Mouse (Mus musculus): ENCODE measurements at regions not wholly inside any gene's neighbourhood (a gene's known extent, or its start where the extent isn't known, plus 50 kb on each side); places are given as distances from the start of the nearest gene placed in this dataset.

DNA sequence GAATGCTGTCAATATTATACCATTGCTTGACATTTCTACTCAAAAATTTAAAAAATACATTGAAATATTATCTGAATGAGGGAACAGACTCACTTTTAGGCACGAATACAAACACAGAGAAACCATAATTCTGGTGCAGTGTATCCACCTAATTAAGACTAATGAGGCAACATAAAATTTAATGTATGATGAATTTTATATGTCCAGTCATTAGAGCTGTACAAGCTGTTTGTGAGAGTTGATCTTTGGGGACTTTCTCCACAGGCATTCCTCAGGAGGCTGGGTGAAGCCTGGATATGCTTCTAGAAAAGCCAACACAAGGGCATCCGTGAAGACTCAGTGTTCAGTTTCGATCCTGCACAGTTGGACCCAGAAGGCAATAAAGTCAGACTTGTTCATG, 394.6 kb upstream of the Zeb2 start:
- DNase-seq (ENCODE audit: low spot score in 2 of 2): no peak

DNA sequence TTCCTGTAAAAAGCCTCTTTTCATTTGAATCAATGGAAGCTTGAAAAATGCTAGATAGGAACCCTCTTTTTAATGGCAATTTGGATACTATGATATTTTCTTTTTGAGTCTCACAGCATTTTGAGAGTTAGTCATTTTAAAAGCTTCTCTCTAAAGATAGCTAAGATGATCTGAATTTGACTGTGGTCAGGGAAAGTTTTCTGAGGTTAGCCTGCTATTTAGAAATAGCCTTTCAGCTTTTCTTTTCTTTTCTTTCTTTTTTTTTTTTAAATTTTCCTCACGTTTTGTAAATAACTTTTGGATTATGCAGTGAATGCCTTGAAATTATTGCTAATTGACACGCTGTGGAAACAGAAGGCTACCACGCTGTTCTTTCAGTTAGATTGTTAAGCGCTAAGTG, 387.3 kb upstream of the Zeb2 start:
- DNase-seq (ENCODE audit: low spot score in 2 of 2): no peak

DNA sequence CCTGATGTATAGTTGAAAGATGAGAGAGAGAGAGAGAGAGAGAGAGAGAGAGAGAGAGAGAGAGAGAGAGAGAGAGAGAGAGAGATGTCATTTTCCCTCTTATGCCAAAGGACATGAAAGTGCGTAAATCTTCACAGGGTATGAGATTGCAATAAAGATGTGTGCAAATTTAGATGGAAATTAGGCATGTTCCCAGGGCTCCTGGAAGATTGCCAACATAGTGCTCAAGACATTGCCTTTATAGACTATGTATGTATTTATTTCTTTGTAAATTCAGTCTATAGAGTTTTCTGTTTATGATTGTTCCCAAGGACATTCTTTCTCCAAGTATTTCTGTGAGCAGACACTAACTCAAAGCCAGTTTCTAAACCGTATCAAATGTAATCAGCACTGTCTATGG, 376.5 kb upstream of the Zeb2 start:
- DNase-seq (ENCODE audit: low spot score in 2 of 2): no peak

DNA sequence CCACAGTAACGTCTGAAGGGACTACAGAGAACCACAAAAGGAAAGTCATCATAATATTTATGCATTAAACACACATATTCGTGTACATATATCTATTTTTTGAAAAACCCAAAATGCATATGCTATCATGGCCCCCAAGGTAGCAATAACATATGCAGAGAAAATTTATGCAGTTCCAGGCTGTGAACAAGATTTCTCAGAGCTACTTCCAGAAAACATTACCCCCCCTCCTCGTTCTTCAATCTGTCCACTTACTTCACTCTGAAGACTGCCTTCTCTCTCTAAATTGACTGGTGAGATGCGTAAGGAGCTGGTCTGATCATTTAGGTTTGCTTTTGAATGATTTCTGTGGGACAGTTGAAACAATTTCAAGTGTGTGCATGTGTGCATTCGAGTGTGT, 369.3 kb upstream of the Zeb2 start:
- DNase-seq (ENCODE audit: low spot score in 2 of 2): peak in 1 of 2 experiments; percentile 22

DNA sequence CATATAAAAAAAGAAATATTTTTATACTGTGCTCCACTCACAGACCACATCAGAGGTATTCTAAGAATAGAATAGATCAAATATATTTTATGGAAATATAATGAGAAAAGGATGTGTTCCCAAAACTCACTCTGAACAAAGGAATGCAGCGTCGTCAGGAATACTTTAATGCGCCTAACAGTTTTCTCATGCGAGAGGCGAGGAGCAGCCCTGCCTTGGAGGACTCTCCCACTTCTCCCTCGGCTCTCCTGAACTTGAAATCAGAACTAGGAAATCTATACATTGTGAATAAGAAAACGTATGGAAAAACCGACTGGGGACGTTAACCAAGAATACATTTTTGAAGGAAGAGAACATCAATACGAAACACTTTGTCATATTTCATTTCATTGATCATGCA, 368.3 kb upstream of the Zeb2 start:
- DNase-seq (ENCODE audit: low spot score in 2 of 2): no peak

DNA sequence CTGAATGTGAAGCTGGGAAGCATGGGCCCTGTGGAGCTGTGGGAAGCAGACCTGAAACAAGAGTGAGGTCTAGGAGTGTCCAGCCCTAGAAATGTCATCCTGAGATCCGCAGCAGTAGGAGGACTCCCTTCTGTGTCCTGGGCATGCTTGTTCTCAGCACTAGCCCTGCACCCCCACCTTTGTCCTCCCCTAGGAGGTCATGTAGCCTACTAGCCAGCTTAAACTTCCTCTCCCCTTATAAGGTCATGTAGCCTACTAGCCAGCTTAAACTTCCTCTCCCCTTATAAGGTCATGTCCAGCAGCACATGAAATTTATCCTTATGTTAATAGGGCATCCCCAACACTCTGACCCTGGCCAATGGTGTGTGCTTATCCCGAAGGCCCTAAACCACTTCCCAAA, 363.5 kb upstream of the Zeb2 start:
- no peak for DNase-seq (ENCODE audit: low spot score in 2 of 2)

DNA sequence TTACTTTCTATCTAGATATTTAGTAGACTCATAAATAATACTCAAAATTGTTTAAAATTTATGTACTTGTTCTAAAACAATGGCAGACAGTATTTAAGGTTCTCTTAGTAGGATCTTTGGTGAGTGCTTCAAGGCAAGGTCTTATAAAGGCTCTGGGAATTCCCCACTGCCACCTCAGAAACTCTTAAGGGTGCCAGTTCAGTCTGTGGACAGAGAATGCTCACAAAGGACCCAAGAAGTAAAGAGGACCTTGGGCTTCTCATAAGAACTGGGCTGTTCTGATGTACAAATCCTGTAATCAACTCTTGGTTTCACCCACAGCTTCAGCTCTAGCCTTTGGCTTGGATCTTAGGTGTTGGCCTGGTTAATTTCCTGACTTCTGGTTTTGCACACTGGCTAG, 358.8 kb upstream of the Zeb2 start:
- no peak for DNase-seq (ENCODE audit: low spot score in 2 of 2)

DNA sequence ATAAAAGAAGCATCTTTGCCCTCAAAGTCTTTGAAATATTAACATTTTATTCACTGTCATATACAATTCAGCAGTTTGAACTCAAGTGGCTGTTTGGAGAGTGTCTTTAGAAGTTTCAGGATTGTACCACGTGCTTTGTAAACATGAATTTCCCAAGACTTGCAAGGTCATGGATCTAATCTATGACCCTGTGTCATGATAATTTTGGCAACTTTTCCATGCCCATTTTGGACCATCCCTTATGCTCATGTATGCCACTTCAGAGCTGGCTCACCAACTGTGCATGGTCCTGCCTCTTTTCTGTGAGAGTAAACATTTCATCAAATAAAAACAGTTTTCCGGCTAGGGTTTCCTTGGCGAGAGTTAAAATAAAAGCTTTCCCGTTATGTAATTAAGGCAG, 347.1 kb upstream of the Zeb2 start:
- no peak for DNase-seq (ENCODE audit: low spot score in 2 of 2)

DNA sequence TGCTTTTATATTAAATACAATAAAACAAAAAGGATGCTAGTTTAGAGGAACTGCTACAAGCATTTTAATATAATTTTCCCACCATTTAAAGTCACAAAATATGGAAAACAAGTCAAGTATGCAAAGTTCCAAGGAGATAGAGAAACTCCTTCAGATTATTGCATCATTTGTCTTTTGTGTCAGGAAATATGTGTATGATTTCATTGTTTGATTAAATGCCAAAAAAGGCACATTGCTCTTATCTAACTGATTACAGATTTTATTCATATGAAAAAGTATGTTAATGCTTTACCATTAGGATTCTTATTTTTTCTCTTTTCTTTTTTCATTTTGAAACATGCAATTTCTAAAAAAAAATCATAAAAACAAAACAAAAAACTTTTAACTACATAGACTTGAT, 342.2 kb upstream of the Zeb2 start:
- no peak for DNase-seq (ENCODE audit: low spot score in 2 of 2)

DNA sequence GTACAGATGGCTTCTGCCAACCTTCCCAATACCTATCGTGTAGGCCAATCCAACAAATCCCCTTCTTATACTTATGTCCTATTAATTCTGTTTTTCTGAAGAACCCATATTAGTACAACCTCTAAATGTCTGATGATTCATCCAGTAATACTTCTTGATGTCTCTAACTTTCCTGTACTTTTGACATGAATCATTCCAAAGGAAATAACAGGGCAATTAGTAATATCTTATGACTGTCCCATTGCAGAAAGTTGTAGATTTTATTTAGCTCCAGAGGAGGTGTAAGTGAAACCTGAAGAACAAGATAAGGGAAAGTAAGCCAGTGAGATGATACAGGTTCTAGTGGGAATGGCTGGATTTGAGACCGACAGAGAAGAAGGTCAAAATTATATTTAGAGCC, 337.6 kb upstream of the Zeb2 start:
- DNase-seq (ENCODE audit: low spot score in 2 of 2): no peak

DNA sequence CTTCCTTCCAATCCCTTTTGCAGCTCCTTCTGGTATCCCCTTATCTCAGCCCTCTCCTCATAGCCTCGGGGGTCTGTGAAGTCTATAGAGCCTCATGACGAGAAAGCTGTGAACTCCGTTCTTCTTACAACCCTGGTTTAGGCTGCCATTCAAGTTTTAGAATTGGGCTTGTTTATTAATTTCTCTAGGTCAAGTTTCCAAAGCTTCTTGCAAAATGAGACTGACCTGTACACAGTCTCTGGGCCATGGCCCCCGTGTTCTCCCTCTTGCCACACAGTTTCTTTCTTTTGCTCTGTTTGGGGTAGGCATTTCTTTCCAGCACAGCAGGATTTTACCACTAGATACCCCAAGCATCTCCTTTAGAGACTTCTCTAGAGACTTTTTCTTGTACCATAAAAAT, 322.0 kb upstream of the Zeb2 start:
- DNase-seq (ENCODE audit: low spot score in 2 of 2): no peak

DNA sequence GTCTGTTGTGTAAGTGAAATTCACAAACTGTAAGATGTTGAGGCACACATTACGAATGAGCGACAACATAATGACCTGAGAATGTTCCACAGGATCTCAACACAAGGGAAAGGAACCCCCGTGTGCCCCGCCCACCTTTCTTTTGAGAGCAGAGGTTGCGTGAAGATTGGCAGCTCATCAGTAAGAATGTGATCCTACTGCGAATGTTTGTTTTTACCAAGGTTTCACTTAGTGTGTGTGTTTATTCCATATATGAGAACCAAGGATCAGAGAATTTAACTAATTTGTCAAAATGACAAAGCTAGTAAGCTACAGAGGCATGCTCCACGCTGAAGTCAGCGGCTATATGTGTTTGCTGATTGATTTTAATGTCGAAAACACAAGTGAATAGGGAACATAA, 321.5 kb upstream of the Zeb2 start:
- no peak for DNase-seq (ENCODE audit: low spot score in 2 of 2)

DNA sequence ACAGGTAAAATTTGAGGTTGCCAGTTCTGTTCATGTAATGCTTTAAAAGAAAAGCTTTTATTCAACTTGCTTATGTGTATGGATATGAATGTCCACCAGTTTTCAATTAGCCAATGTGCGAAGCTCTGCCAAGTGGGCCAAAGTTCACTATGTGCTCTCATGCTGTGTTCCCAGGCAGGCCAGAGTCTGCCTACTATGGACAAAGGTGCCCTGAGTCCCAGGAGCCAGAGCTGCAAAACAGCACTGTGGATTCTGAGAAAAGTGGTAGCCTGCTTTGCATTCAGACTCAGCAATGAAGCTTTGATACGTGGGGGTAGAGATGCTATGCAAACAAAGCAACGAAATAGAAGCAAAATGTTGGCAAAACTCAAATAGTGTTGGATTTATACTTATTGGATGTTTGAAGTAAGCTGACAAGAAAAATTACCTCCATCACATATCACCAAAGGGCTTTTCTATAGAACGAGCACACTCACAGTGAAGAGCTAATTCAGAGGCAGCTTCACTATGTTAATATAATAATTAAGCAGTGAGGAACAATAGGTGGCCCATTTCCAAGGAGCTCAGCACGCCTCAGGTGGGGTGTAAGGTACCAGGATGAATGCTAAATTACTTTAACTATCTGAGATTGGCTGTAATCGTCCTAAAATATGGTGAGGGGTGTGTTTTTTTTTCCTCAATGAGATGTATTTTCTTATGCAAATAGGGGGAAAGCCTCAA, 318.2 kb upstream of the Zeb2 start:
- DNase-seq (ENCODE audit: low spot score in 2 of 2): no peak

DNA sequence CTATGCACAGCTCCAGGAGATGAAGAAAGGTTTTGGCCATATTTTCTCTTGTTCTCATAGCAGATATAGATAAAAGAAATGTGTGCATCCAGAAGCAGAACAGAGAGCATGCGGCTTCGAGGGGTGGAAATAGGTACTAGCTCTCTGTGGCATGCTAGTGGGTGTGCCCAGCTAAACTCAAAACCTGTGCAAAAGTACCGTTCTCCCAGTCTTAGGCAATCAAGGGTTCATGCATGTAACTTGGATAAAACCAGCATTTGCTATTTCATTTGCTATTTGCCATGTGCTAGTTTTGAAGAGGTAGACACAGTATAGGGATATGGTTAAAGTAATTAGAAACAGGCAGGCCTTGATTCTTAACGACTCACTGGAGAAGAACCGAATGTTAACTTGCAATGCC, 317.6 kb upstream of the Zeb2 start:
- no peak for DNase-seq (ENCODE audit: low spot score in 2 of 2)

DNA sequence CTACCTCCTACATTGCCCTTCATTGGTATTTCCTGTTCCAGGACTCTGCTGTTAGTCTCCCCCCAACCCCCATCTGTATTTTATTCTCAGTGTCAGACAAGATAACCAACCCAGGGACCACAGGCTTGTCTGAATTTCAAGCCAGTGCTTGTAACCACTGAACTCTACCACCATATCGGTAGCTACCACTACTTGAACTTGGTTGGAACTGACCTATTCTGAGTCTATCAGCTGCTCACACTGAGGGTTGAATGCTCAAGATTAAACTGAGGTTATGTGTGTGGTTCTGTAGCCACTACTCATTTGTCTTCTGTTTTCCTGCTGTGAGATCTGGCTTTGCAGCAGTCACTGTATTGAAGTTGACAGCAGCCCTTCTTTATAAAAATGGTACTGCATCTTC, 317.0 kb upstream of the Zeb2 start:
- no peak for DNase-seq (ENCODE audit: low spot score in 2 of 2)

DNA sequence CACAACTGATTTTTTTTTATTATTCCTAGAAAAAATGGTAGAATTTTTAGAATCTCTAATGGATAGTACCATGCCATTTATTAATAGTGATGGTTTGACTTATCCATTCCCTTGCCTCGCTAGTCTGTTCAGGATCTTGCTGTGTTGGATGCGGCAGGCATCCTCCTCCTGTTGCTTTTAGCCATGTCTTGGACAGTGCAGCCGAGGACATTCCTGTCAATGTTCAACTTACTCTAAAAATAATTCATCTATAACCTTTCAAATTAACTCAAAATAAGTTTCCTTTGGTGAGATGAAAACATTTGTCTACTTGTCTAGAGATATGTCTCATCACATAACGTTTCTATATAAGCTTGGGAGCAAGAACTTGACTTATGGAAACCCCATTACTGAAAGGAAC, 314.2 kb upstream of the Zeb2 start:
- DNase-seq (ENCODE audit: low spot score in 2 of 2): no peak

DNA sequence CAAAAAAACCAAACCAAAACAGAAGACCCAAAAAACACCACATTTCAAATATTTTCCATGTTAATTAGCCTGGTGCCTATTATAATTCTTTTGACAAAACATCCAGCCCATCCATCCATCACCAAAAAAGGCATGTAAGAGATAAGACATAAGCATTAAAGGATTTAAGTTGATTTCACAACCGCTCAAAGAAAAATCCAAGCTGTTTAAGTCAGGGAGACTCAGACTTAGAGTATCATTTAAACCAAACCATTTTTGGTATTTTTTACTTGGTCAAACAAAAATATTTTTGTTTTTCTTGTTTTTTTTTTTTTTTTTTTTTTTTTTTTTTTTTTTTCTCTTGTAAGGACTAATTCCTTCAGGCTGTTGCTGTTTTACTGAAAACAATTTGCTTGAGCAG, 304.6 kb upstream of the Zeb2 start:
- no peak for DNase-seq (ENCODE audit: low spot score in 2 of 2)

DNA sequence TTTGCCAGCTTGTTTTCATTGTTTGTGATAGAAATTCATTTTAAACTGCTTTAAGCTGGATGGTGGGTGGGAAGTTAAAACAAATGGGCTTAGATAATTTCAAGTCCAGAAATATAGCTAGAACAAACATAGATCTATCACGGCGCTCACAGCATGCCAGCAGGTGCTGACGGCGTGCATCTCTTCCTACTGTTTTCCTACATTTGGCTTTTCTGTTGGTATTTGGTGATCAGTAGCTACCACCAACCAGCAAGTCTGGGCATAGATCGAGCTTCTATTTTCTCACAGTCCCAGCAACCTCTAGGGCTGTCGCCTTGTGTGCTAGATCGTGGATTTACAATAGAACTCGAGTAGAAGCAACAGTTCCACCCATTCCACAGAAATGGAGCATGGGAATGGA, 290.9 kb upstream of the Zeb2 start:
- peak in 1 of 2 experiments; percentile 44 for DNase-seq (ENCODE audit: low spot score in 2 of 2)

DNA sequence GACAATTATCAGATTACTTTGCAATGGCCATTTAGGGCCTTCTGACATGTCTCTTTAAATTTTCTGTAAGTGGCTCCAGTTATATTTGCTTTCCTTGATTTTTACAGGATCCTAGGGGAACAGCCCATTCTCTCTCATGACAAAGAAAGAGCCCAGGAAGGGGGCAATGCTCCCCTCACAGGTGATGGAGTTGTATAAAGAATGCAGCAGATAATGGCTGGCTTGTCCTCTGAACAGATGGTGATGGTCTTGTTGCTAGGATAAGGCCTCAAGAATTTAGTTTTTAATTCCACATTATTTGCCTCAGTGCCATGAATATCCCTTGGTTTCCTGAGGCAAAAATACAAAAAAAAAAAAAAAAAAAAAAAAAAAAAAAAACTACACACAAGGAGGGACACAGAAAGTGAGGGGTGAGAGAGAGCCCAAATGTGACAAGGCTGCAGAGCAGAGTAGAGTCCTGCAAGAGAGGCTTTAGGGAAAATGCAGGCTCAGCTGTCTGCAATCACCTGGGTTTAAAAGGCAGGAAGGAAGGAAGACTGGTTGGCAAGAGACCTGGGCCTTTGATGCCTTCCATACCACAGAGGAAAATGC, 272.8 kb upstream of the Zeb2 start:
- DNase-seq (ENCODE audit: low spot score in 2 of 2): no peak

DNA sequence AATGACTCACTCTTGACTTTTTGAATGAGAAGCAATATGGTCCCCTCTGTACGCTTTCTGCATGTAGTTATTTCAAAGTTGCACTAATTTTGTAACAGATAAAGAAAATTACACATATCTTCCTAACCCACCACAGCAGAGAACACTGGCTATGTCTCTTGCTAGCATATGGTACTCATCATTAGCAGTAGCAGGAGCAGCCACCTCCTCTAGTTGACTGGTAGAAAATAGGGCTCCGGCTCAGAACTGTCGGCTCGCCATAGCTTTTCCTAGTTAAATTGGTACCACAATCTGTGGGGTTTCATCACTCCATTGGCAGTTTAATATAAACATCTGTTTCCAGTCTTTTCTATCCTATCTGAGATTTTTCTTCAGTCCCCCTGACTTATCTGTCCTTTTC, 254.1 kb upstream of the Zeb2 start:
- DNase-seq (ENCODE audit: low spot score in 2 of 2): no peak

DNA sequence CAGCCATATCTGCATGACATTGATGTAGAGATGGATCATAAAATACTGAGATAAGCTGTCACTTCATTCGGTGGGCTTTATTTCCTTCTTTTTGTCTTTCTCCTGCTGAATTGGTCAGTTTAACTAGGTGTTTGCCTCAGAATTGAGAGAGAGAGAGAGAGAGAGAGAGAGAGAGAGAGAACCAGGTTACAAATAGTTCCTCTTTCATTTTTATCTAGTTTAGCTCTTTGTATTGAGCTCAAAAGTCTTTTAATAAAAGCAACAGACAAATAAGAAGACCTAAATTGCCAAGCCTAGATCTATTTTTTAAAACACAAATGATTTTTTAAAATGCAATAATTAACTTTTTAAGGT, 253.4 kb upstream of the Zeb2 start:
- DNase-seq (ENCODE audit: low spot score in 2 of 2): no peak

DNA sequence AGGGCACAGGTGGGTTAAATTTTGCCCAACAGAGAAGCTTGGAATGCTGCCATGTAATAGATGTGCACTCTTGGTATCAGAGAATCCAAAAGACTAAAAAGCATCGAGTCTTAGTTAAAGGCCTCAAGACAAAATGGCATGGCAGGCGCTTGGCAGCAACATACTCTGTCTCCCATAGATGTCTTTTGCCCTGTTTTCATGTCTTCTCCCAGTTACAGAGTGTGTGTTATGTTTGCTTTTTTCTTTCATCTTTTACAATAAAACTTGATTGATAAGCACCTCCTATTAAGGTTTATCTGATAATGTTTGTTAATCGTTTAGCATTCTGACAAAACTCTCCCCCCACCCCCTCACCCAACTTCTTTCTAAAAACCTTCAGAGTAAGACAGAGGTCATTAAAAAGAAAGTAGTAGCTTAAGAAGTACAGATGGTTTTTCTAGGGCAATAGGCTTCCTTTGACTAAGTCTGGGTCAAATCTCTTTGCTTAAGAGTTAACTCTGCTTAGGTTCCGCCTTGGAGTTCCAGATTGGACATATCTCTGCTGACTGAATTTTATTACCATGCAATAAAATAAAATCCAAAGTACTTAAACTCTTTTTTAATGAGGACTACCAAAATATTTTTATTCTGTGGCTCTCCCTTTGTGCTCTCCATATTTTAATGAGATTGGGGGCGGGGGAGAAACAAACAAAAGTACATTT, 252.9 kb upstream of the Zeb2 start:
- DNase-seq (ENCODE audit: low spot score in 2 of 2): no peak

DNA sequence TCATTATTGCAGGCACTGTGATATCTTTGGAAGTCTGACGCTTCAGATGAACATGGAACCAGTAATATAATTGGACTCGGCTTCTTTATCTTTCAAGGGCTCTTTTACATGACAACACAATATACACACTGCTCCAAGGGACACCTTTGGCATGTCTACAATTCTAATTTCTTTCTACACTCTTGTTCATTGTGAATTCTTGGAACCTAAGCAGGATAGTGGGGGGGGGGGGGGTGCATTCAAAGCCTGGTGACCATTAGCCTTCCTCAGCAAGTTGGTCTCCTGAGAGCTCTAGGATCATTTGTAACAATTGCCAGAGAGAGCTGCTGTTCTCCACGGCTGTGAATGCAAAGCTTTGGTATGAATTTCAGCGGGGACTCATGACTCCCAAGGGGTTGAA, 252.2 kb upstream of the Zeb2 start:
- no peak for DNase-seq (ENCODE audit: low spot score in 2 of 2)
